Mouse (Mus musculus): ENCODE measurements around the gene Zfp428.

Gene Zfp428

GRCm38 (mm10) chr7:24506838-24507725 lies at the start of gene Zfp428:
Gene Zfp428, plus strand, starts transcription at chr7:24507006.
- DNase-seq, result peak; percentile 99

- no peak for DNase-seq
These were observed 49.0 kb upstream of the Zfp428 start for GRCm38 (mm10) chr7:24457726-24458370.

- no peak for DNase-seq
These were observed 47.4 kb upstream of the Zfp428 start for GRCm38 (mm10) chr7:24459440-24459839.

- DNase-seq, result peak; percentile 97
These were observed 47.0 kb upstream of the Zfp428 start for GRCm38 (mm10) chr7:24459843-24460242.

GRCm38 (mm10) chr7:24461376-24462051 lies 45.3 kb upstream of the Zfp428 start:
- peak; percentile 96 for DNase-seq

GRCm38 (mm10) chr7:24462388-24463319 lies 44.2 kb upstream of the Zfp428 start, which contains the start of gene Plaur:
Gene Plaur, plus strand, starts transcription at chr7:24462484.
- peak; percentile 98 for DNase-seq

GRCm38 (mm10) chr7:24466835-24467234 lies 40.0 kb upstream of the Zfp428 start:
- no peak for DNase-seq

GRCm38 (mm10) chr7:24467886-24468285 lies 38.9 kb upstream of the Zfp428 start:
- DNase-seq, result no peak

GRCm38 (mm10) chr7:24469126-24469525 lies 37.7 kb upstream of the Zfp428 start:
- no peak for DNase-seq

- DNase-seq, result no peak
These were observed 36.5 kb upstream of the Zfp428 start for GRCm38 (mm10) chr7:24470356-24470755.

- no peak for DNase-seq
These were observed 34.4 kb upstream of the Zfp428 start for GRCm38 (mm10) chr7:24472442-24472841.

- DNase-seq, result no peak
These were observed 33.9 kb upstream of the Zfp428 start for GRCm38 (mm10) chr7:24472937-24473336.

GRCm38 (mm10) chr7:24473913-24474529 lies 32.8 kb upstream of the Zfp428 start:
- DNase-seq, result no peak

- no peak for DNase-seq
These were observed 31.8 kb upstream of the Zfp428 start for GRCm38 (mm10) chr7:24474811-24475506.

GRCm38 (mm10) chr7:24476338-24476737 lies 30.5 kb upstream of the Zfp428 start:
- DNase-seq, result no peak

- no peak for DNase-seq
These were observed 29.9 kb upstream of the Zfp428 start for GRCm38 (mm10) chr7:24476856-24477255.

- DNase-seq, result no peak
These were observed 27.9 kb upstream of the Zfp428 start for GRCm38 (mm10) chr7:24478911-24479310.

- no peak for DNase-seq
These were observed 27.1 kb upstream of the Zfp428 start for GRCm38 (mm10) chr7:24479685-24480084.

GRCm38 (mm10) chr7:24480121-24480941 lies 26.5 kb upstream of the Zfp428 start:
- DNase-seq, result peak; percentile 98

- no peak for DNase-seq
These were observed 25.8 kb upstream of the Zfp428 start for GRCm38 (mm10) chr7:24480986-24481473.

Data from heart, adult 11 months (tissue).